Comparison of ENCODE assay signal across 16 mouse cellular contexts in genomic region chr11:57532306-57532705, GRCm38 (mm10). TPM values are rescaled to one million over a fixed set of nuclear protein-coding genes. Genes with fewer than 3 reads are reported as not detected.
DNase-seq lines count a peak whose midpoint lies in the region; ATAC-seq and TF ChIP-seq lines count a peak whose summit lies in the region.
"Had no signal": no experiment of that assay in that cellular context is flagged by ENCODE, and none has a peak within 500 bp of the region (broad histone marks: within the 10 kb centered on the region; RNA-seq: fewer than 3 reads in every experiment).

No protein-coding gene starts in this region.

- no peaks in the 10 kb centered on the region for H3K27me3 ChIP-seq in embryonic facial prominence, embryonic 14.5 days (replicated peaks; ENCODE audit: control insufficient read depth, insufficient read depth, low read length)
- no peaks in the 10 kb centered on the region for H3K27me3 ChIP-seq in embryonic facial prominence, embryonic 10.5 days (replicated peaks; ENCODE audit: low read depth, poor library complexity, severe bottlenecking)
- H3K27me3 ChIP-seq in hindbrain, embryonic 11.5 days (ENCODE audit: control insufficient read depth, insufficient read depth, low read length), result no peaks in the 10 kb centered on the region
- no peaks in the 10 kb centered on the region for H3K27me3 ChIP-seq in hindbrain, postnatal 0 days (ENCODE audit: insufficient read depth, low read length)
- no peaks in the 10 kb centered on the region for H3K27me3 ChIP-seq in hindbrain, embryonic 12.5 days
- H3K27me3 ChIP-seq in midbrain, embryonic 15.5 days (replicated peaks), result no peaks in the 10 kb centered on the region
- H3K27me3 ChIP-seq: intestine, embryonic 15.5 days; neural tube, embryonic 12.5 days had no signal

- TF ChIP-seq CTCF in hindbrain, postnatal 0 days (IDR thresholded peaks at IDR 0.05; ENCODE audit: low read depth), result no peak

- H3K27ac ChIP-seq in embryonic facial prominence, embryonic 14.5 days (replicated peaks; ENCODE audit: low read depth, low read length), result 0 out of 2 replicates have a peak overlapping the region, but pooled peaks have one; percentile 10
- no peak overlapping the region for H3K27ac ChIP-seq in embryonic facial prominence, embryonic 10.5 days (replicated peaks)
- H3K27ac ChIP-seq in hindbrain, embryonic 11.5 days (ENCODE audit: low read depth, low read length), result peak overlapping the region; percentile 78
- H3K27ac ChIP-seq in hindbrain, postnatal 0 days, result no peak overlapping the region
- H3K27ac ChIP-seq in hindbrain, embryonic 12.5 days, result peak overlapping the region; percentile 88
- H3K27ac ChIP-seq in midbrain, embryonic 15.5 days, result peak overlapping the region; percentile 80
- H3K27ac ChIP-seq: intestine, embryonic 15.5 days had no signal

- H3K9me3 ChIP-seq in embryonic facial prominence, embryonic 14.5 days (ENCODE audit: control insufficient read depth, low read length), result no peaks in the 10 kb centered on the region
- no peaks in the 10 kb centered on the region for H3K9me3 ChIP-seq in embryonic facial prominence, embryonic 10.5 days
- H3K9me3 ChIP-seq in hindbrain, embryonic 11.5 days (ENCODE audit: control insufficient read depth, low read length), result no peaks in the 10 kb centered on the region
- H3K9me3 ChIP-seq in hindbrain, postnatal 0 days (ENCODE audit: low read length), result no peaks in the 10 kb centered on the region
- H3K9me3 ChIP-seq in hindbrain, embryonic 12.5 days (replicated peaks), result no peaks in the 10 kb centered on the region
- H3K9me3 ChIP-seq in midbrain, embryonic 15.5 days, result no peaks in the 10 kb centered on the region
- H3K9me3 ChIP-seq: intestine, embryonic 15.5 days; neural tube, embryonic 12.5 days had no signal

- H3K4me1 ChIP-seq in embryonic facial prominence, embryonic 14.5 days (ENCODE audit: control insufficient read depth, insufficient read depth, low read length), result no peaks in the 10 kb centered on the region
- H3K4me1 ChIP-seq in embryonic facial prominence, embryonic 10.5 days, result 0 out of 2 replicates have a peak, but pooled peaks cover 3% of the 10 kb centered on the region
- H3K4me1 ChIP-seq in hindbrain, embryonic 11.5 days (replicated peaks; ENCODE audit: control insufficient read depth, insufficient read depth, low read length), result peaks cover 5% of the 10 kb centered on the region
- peaks cover 11% of the 10 kb centered on the region; the same call in 1 of the 2 replicates for H3K4me1 ChIP-seq in hindbrain, postnatal 0 days (ENCODE audit: insufficient read depth, low read length)
- peaks cover 23% of the 10 kb centered on the region for H3K4me1 ChIP-seq in hindbrain, embryonic 12.5 days
- H3K4me1 ChIP-seq in midbrain, embryonic 15.5 days, result peaks cover 20% of the 10 kb centered on the region
- H3K4me1 ChIP-seq: intestine, embryonic 15.5 days had no signal

- H3K9ac ChIP-seq in embryonic facial prominence, embryonic 14.5 days (ENCODE audit: low read depth, low read length), result no peak overlapping the region
- H3K9ac ChIP-seq in hindbrain, embryonic 11.5 days (ENCODE audit: low read depth, low read length), result no peak overlapping the region
- H3K9ac ChIP-seq in hindbrain, postnatal 0 days (replicated peaks; ENCODE audit: low read length), result no peak overlapping the region
- no peak overlapping the region for H3K9ac ChIP-seq in hindbrain, embryonic 12.5 days
- no peak overlapping the region for H3K9ac ChIP-seq in midbrain, embryonic 15.5 days
- H3K9ac ChIP-seq: intestine, embryonic 15.5 days; neural tube, embryonic 12.5 days had no signal

- peaks cover 58% of the 10 kb centered on the region for H3K36me3 ChIP-seq in embryonic facial prominence, embryonic 14.5 days (ENCODE audit: control insufficient read depth, insufficient read depth, low read length)
- peaks cover 72% of the 10 kb centered on the region for H3K36me3 ChIP-seq in embryonic facial prominence, embryonic 10.5 days (replicated peaks)
- H3K36me3 ChIP-seq in hindbrain, embryonic 11.5 days (ENCODE audit: control insufficient read depth, insufficient read depth, low read length), result peaks cover 7% of the 10 kb centered on the region; the same call in 1 of the 2 replicates
- peaks cover 11% of the 10 kb centered on the region; the same call in 1 of the 2 replicates for H3K36me3 ChIP-seq in hindbrain, postnatal 0 days (ENCODE audit: insufficient read depth, low read length)
- peaks cover 39% of the 10 kb centered on the region for H3K36me3 ChIP-seq in hindbrain, embryonic 12.5 days
- peaks cover 19% of the 10 kb centered on the region for H3K36me3 ChIP-seq in midbrain, embryonic 15.5 days (replicated peaks)

- ATAC-seq in embryonic facial prominence, embryonic 14.5 days (ENCODE audit: low read depth), result no peak
- ATAC-seq in hindbrain, embryonic 11.5 days (ENCODE audit: low FRiP score), result no peak
- ATAC-seq in hindbrain, postnatal 0 days, result no peak
- no peak for ATAC-seq in hindbrain, embryonic 12.5 days (ENCODE audit: low FRiP score)
- no peak for ATAC-seq in midbrain, embryonic 15.5 days (replicated peaks)
- ATAC-seq: intestine, embryonic 15.5 days had no signal

- H3K4me3 ChIP-seq in embryonic facial prominence, embryonic 14.5 days (ENCODE audit: low read depth, low read length), result no peak overlapping the region
- no peak overlapping the region for H3K4me3 ChIP-seq in embryonic facial prominence, embryonic 10.5 days
- no peak overlapping the region for H3K4me3 ChIP-seq in hindbrain, embryonic 11.5 days (ENCODE audit: low read depth, low read length)
- H3K4me3 ChIP-seq in hindbrain, postnatal 0 days (ENCODE audit: low read length), result no peak overlapping the region
- H3K4me3 ChIP-seq in hindbrain, embryonic 12.5 days, result no peak overlapping the region
- no peak overlapping the region for H3K4me3 ChIP-seq in midbrain, embryonic 15.5 days
- H3K4me3 ChIP-seq: erythroblast, embryonic 14.5 days; intestine, embryonic 15.5 days; neural tube, embryonic 12.5 days had no signal

- H3K4me2 ChIP-seq in embryonic facial prominence, embryonic 14.5 days (ENCODE audit: low read depth, low read length), result no peak overlapping the region
- H3K4me2 ChIP-seq in hindbrain, embryonic 11.5 days (replicated peaks; ENCODE audit: low read depth, low read length), result no peak overlapping the region
- H3K4me2 ChIP-seq in hindbrain, postnatal 0 days (ENCODE audit: low read depth, low read length), result no peak overlapping the region
- no peak overlapping the region for H3K4me2 ChIP-seq in hindbrain, embryonic 12.5 days (replicated peaks)
- H3K4me2 ChIP-seq in midbrain, embryonic 15.5 days, result no peak overlapping the region
- H3K4me2 ChIP-seq: intestine, embryonic 15.5 days had no signal

- WGBS in embryonic facial prominence, embryonic 14.5 days, result 87% methylated on average over 4 of the region's 4 CpGs
- 92% methylated on average over 4 of the region's 4 CpGs for WGBS in embryonic facial prominence, embryonic 10.5 days
- 92% methylated on average over 4 of the region's 4 CpGs for WGBS in hindbrain, embryonic 11.5 days
- WGBS in hindbrain, postnatal 0 days, result 79% methylated on average over 4 of the region's 4 CpGs
- 91% methylated on average over 4 of the region's 4 CpGs for WGBS in hindbrain, embryonic 12.5 days
- 85% methylated on average over 4 of the region's 4 CpGs for WGBS in midbrain, embryonic 15.5 days

- DNase-seq in embryonic facial prominence, embryonic 14.5 days (ENCODE audit: low spot score), result no peak
- DNase-seq in embryonic facial prominence, embryonic 10.5 days (ENCODE audit: low spot score), result no peak
- DNase-seq in hindbrain, embryonic 11.5 days (ENCODE audit: low spot score), result no peak
- DNase-seq in hindbrain, postnatal 0 days (ENCODE audit: low spot score), result no peak
- DNase-seq in thymus, postnatal 36 days, result no peak
- no peak for DNase-seq in gastrocnemius, postnatal 25 days
- DNase-seq: cerebellum, postnatal 25 days; heart, postnatal 14 days; lung, adult 18-20 months; lung, postnatal 4 days; thymus, postnatal 25 days had no signal

RNA-seq across cellular contexts. Expression of gene Mfap3, which starts 13.8 kb away (rescaled TPM):
- 41.0 and 44.4 TPM in 2 replicates for polyA plus RNA-seq in embryonic facial prominence, embryonic 14.5 days (2014; fragmentation: Nextera tagmentation; extraction: Ambion mirVana)
- polyA plus RNA-seq in embryonic facial prominence, embryonic 10.5 days (2016; fragmentation: Nextera tagmentation; extraction: Ambion mirVana), result 49.0 and 50.7 TPM in 2 replicates
- 50.7 and 59.5 TPM in 2 replicates for polyA plus RNA-seq in hindbrain, embryonic 11.5 days (2014; fragmentation: Nextera tagmentation; extraction: Ambion mirVana)
- total RNA-seq in hindbrain, postnatal 0 days (2014; rRNA removed), result 39.5 and 47.7 TPM in 2 replicates
- 46.6 and 48.5 TPM in 2 replicates for polyA plus RNA-seq in hindbrain, postnatal 0 days (2015; fragmentation: Nextera tagmentation; extraction: Ambion mirVana)
- polyA plus RNA-seq in hindbrain, embryonic 12.5 days (2016; fragmentation: Nextera tagmentation; extraction: Ambion mirVana), result 57.6 and 59.7 TPM in 2 replicates
- 57.5 and 64.8 TPM in 2 replicates for polyA plus RNA-seq in midbrain, embryonic 15.5 days (2015; fragmentation: Nextera tagmentation; extraction: Ambion mirVana)
- total RNA-seq in gastrocnemius, postnatal 25 days (2021), result 1 to 10 TPM; 7.2 to 9.1 TPM

RNA-seq across cellular contexts. Expression of gene Fam114a2, which starts 13.9 kb away (rescaled TPM):
- 47.7 and 49.5 TPM in 2 replicates for polyA plus RNA-seq in embryonic facial prominence, embryonic 14.5 days (2014; fragmentation: Nextera tagmentation; extraction: Ambion mirVana)
- polyA plus RNA-seq in embryonic facial prominence, embryonic 10.5 days (2016; fragmentation: Nextera tagmentation; extraction: Ambion mirVana), result 68.0 and 73.6 TPM in 2 replicates
- polyA plus RNA-seq in hindbrain, embryonic 11.5 days (2014; fragmentation: Nextera tagmentation; extraction: Ambion mirVana), result 56.7 and 62.1 TPM in 2 replicates
- 27.3 and 28.9 TPM in 2 replicates for total RNA-seq in hindbrain, postnatal 0 days (2014; rRNA removed)
- polyA plus RNA-seq in hindbrain, postnatal 0 days (2015; fragmentation: Nextera tagmentation; extraction: Ambion mirVana), result 51.0 and 51.2 TPM in 2 replicates
- polyA plus RNA-seq in hindbrain, embryonic 12.5 days (2016; fragmentation: Nextera tagmentation; extraction: Ambion mirVana), result 86.3 and 88.2 TPM in 2 replicates
- 93.0 and 94.3 TPM in 2 replicates for polyA plus RNA-seq in midbrain, embryonic 15.5 days (2015; fragmentation: Nextera tagmentation; extraction: Ambion mirVana)
- total RNA-seq in gastrocnemius, postnatal 25 days (2021), result 10 to 100 TPM; 45.8 to 46.8 TPM

Comparison
In these comparisons a context has a peak if more than half of its experiments do, and no peak if none do; other contexts are left out.
1. H3K27ac ChIP-seq: peak in embryonic facial prominence, embryonic 14.5 days (single experiment), hindbrain, embryonic 11.5 days (single experiment), hindbrain, embryonic 12.5 days (single experiment) and midbrain, embryonic 15.5 days (single experiment); none in embryonic facial prominence, embryonic 10.5 days (single experiment) and hindbrain, postnatal 0 days (single experiment).